Comparison of ENCODE assay signal across 7 mouse cellular contexts in genomic region chr10:80806341-80807056, GRCm38 (mm10). TPM values are rescaled to one million over a fixed set of nuclear protein-coding genes. Genes with fewer than 3 reads are reported as not detected.
DNase-seq lines count a peak whose midpoint lies in the region; ATAC-seq and TF ChIP-seq lines count a peak whose summit lies in the region.

No protein-coding gene starts in this region.

- peaks cover 12% of the 10 kb centered on the region for H3K27me3 ChIP-seq in lung, embryonic 14.5 days (ENCODE audit: insufficient read depth, low read length)
- H3K27me3 ChIP-seq in forebrain, embryonic 12.5 days, result peaks cover 57% of the 10 kb centered on the region
- H3K27me3 ChIP-seq in intestine, embryonic 16.5 days (replicated peaks; ENCODE audit: control insufficient read depth, insufficient read depth, low read length), result 0 out of 2 replicates have a peak, but pooled peaks cover 4% of the 10 kb centered on the region
- H3K27me3 ChIP-seq in neural tube, embryonic 14.5 days (ENCODE audit: control insufficient read depth, insufficient read depth, low read length), result peaks cover 8% of the 10 kb centered on the region

- peaks cover 40% of the 10 kb centered on the region for H3K36me3 ChIP-seq in lung, embryonic 14.5 days (ENCODE audit: insufficient read depth)
- peaks cover 45% of the 10 kb centered on the region for H3K36me3 ChIP-seq in forebrain, embryonic 12.5 days (replicated peaks)
- H3K36me3 ChIP-seq in intestine, embryonic 16.5 days (ENCODE audit: control insufficient read depth, insufficient read depth, low read length), result peaks cover 24% of the 10 kb centered on the region
- H3K36me3 ChIP-seq in neural tube, embryonic 14.5 days (ENCODE audit: control insufficient read depth, insufficient read depth, low read length), result peaks cover 31% of the 10 kb centered on the region

- H3K4me3 ChIP-seq in lung, embryonic 14.5 days (ENCODE audit: low read depth, low read length), result peak overlapping the region; percentile 47
- peak overlapping the region; percentile 52 for H3K4me3 ChIP-seq in forebrain, embryonic 12.5 days (replicated peaks)
- H3K4me3 ChIP-seq in intestine, embryonic 16.5 days (ENCODE audit: low read length), result peak overlapping the region; percentile 55
- H3K4me3 ChIP-seq in neural tube, embryonic 14.5 days (ENCODE audit: low read depth, low read length), result peak overlapping the region; percentile 48

- no peaks in the 10 kb centered on the region for H3K9me3 ChIP-seq in lung, embryonic 14.5 days (ENCODE audit: low read depth, low read length)
- H3K9me3 ChIP-seq in forebrain, embryonic 12.5 days, result no peaks in the 10 kb centered on the region
- no peaks in the 10 kb centered on the region for H3K9me3 ChIP-seq in intestine, embryonic 16.5 days (ENCODE audit: control insufficient read depth, low read length)
- H3K9me3 ChIP-seq in neural tube, embryonic 14.5 days (ENCODE audit: control insufficient read depth, low read length), result no peaks in the 10 kb centered on the region

- DNase-seq in lung, embryonic 14.5 days, result no peak
- DNase-seq in lung, postnatal 14 days, result no peak
- DNase-seq in adrenal gland, postnatal 25 days, result no peak
- DNase-seq in kidney, adult 8-10 months, result no peak

- H3K9ac ChIP-seq in lung, embryonic 14.5 days, result peak overlapping the region; percentile 60
- H3K9ac ChIP-seq in forebrain, embryonic 12.5 days, result peak overlapping the region; percentile 66
- H3K9ac ChIP-seq in intestine, embryonic 16.5 days (ENCODE audit: low read depth, low read length), result peak overlapping the region; percentile 79
- H3K9ac ChIP-seq in neural tube, embryonic 14.5 days (replicated peaks; ENCODE audit: low read depth, low read length), result peak overlapping the region; percentile 71

- WGBS in lung, embryonic 14.5 days, result 35% methylated on average over 34 of the region's 34 CpGs
- WGBS in forebrain, embryonic 12.5 days, result 44% methylated on average over 34 of the region's 34 CpGs
- WGBS in intestine, embryonic 16.5 days, result 51% methylated on average over 34 of the region's 34 CpGs
- 41% methylated on average over 34 of the region's 34 CpGs for WGBS in neural tube, embryonic 14.5 days

- no peak for TF ChIP-seq CTCF in lung, embryonic 14.5 days (IDR thresholded peaks at IDR 0.05; ENCODE audit: low read depth)

- H3K4me2 ChIP-seq in lung, embryonic 14.5 days, result peak overlapping the region; percentile 91
- H3K4me2 ChIP-seq in forebrain, embryonic 12.5 days, result peak overlapping the region; percentile 95
- peak overlapping the region; percentile 96 for H3K4me2 ChIP-seq in intestine, embryonic 16.5 days (ENCODE audit: low read depth, low read length)
- H3K4me2 ChIP-seq in neural tube, embryonic 14.5 days (ENCODE audit: low read depth, low read length), result peak overlapping the region; percentile 96

- ATAC-seq in lung, embryonic 14.5 days (ENCODE audit: insufficient read depth), result 0 out of 2 replicates have a peak, but pooled peaks have one; percentile 3
- peak; percentile 13; the same call in 1 of the 2 replicates for ATAC-seq in forebrain, embryonic 12.5 days (ENCODE audit: low FRiP score)
- ATAC-seq in intestine, embryonic 16.5 days, result peak; percentile 19; the same call in 1 of the 2 replicates
- no peak for ATAC-seq in neural tube, embryonic 14.5 days (ENCODE audit: low read depth)

- H3K27ac ChIP-seq in lung, embryonic 14.5 days (ENCODE audit: low read depth), result peak overlapping the region; percentile 87
- peak overlapping the region; percentile 75 for H3K27ac ChIP-seq in forebrain, embryonic 12.5 days
- peak overlapping the region; percentile 63 for H3K27ac ChIP-seq in intestine, embryonic 16.5 days (ENCODE audit: low read length)
- H3K27ac ChIP-seq in neural tube, embryonic 14.5 days (ENCODE audit: low read depth, low read length), result peak overlapping the region; percentile 90

- peaks cover 19% of the 10 kb centered on the region for H3K4me1 ChIP-seq in lung, embryonic 14.5 days (ENCODE audit: insufficient read depth)
- H3K4me1 ChIP-seq in forebrain, embryonic 12.5 days, result peaks cover 47% of the 10 kb centered on the region
- peaks cover 31% of the 10 kb centered on the region for H3K4me1 ChIP-seq in intestine, embryonic 16.5 days (ENCODE audit: control insufficient read depth, insufficient read depth, low read length)
- peaks cover 17% of the 10 kb centered on the region for H3K4me1 ChIP-seq in neural tube, embryonic 14.5 days (ENCODE audit: control insufficient read depth, insufficient read depth, low read length)

RNA-seq across cellular contexts. Expression of gene Amh, which starts 1.5 kb away (rescaled TPM):
- polyA plus RNA-seq in lung, embryonic 14.5 days (2014; fragmentation: Nextera tagmentation; extraction: Ambion mirVana), result 0.11 and 0.14 TPM in 2 replicates
- polyA plus RNA-seq in forebrain, embryonic 12.5 days (2016; fragmentation: Nextera tagmentation; extraction: Ambion mirVana), result 0.15 TPM in 1 of 2 replicates, not detected in the other
- 0.07 and 0.10 TPM in 2 replicates for polyA plus RNA-seq in intestine, embryonic 16.5 days (2015; fragmentation: Nextera tagmentation; extraction: Ambion mirVana)
- 0.15 and 0.16 TPM in 2 replicates for polyA plus RNA-seq in neural tube, embryonic 14.5 days (2014; fragmentation: Nextera tagmentation; extraction: Ambion mirVana)
- 0.79 and 0.90 TPM in 2 replicates for total RNA-seq in adrenal gland, postnatal 25 days (2021)

RNA-seq across cellular contexts. Expression of gene Jsrp1, which starts 6.8 kb away (rescaled TPM):
- 0.93 and 0.97 TPM in 2 replicates for polyA plus RNA-seq in lung, embryonic 14.5 days (2014; fragmentation: Nextera tagmentation; extraction: Ambion mirVana)
- 0.27 and 0.36 TPM in 2 replicates for polyA plus RNA-seq in forebrain, embryonic 12.5 days (2016; fragmentation: Nextera tagmentation; extraction: Ambion mirVana)
- polyA plus RNA-seq in intestine, embryonic 16.5 days (2015; fragmentation: Nextera tagmentation; extraction: Ambion mirVana), result 0.70 and 0.82 TPM in 2 replicates
- 0.74 and 0.86 TPM in 2 replicates for polyA plus RNA-seq in neural tube, embryonic 14.5 days (2014; fragmentation: Nextera tagmentation; extraction: Ambion mirVana)
- total RNA-seq in adrenal gland, postnatal 25 days (2021), result 6.7 and 8.7 TPM in 2 replicates

RNA-seq across cellular contexts. Expression of gene Plekhj1, which starts 8.1 kb away (rescaled TPM):
- 113 and 121 TPM in 2 replicates for polyA plus RNA-seq in lung, embryonic 14.5 days (2014; fragmentation: Nextera tagmentation; extraction: Ambion mirVana)
- 152 and 156 TPM in 2 replicates for polyA plus RNA-seq in forebrain, embryonic 12.5 days (2016; fragmentation: Nextera tagmentation; extraction: Ambion mirVana)
- polyA plus RNA-seq in intestine, embryonic 16.5 days (2015; fragmentation: Nextera tagmentation; extraction: Ambion mirVana), result 120 and 135 TPM in 2 replicates
- polyA plus RNA-seq in neural tube, embryonic 14.5 days (2014; fragmentation: Nextera tagmentation; extraction: Ambion mirVana), result 126 and 127 TPM in 2 replicates
- total RNA-seq in adrenal gland, postnatal 25 days (2021), result 114 and 132 TPM in 2 replicates

RNA-seq across cellular contexts. Expression of gene Sf3a2, which starts 8.5 kb away (rescaled TPM):
- 97.2 and 98.4 TPM in 2 replicates for polyA plus RNA-seq in lung, embryonic 14.5 days (2014; fragmentation: Nextera tagmentation; extraction: Ambion mirVana)
- polyA plus RNA-seq in forebrain, embryonic 12.5 days (2016; fragmentation: Nextera tagmentation; extraction: Ambion mirVana), result 77.1 and 89.4 TPM in 2 replicates
- polyA plus RNA-seq in intestine, embryonic 16.5 days (2015; fragmentation: Nextera tagmentation; extraction: Ambion mirVana), result 62.3 and 63.0 TPM in 2 replicates
- polyA plus RNA-seq in neural tube, embryonic 14.5 days (2014; fragmentation: Nextera tagmentation; extraction: Ambion mirVana), result 63.3 and 66.8 TPM in 2 replicates
- 56.7 and 60.1 TPM in 2 replicates for total RNA-seq in adrenal gland, postnatal 25 days (2021)

RNA-seq across cellular contexts. Expression of gene Oaz1, which starts 20.0 kb away (rescaled TPM):
- 1,866 and 1,984 TPM in 2 replicates for polyA plus RNA-seq in lung, embryonic 14.5 days (2014; fragmentation: Nextera tagmentation; extraction: Ambion mirVana)
- 1,463 and 1,490 TPM in 2 replicates for polyA plus RNA-seq in forebrain, embryonic 12.5 days (2016; fragmentation: Nextera tagmentation; extraction: Ambion mirVana)
- polyA plus RNA-seq in intestine, embryonic 16.5 days (2015; fragmentation: Nextera tagmentation; extraction: Ambion mirVana), result 1,610 and 1,714 TPM in 2 replicates
- 1,177 and 1,236 TPM in 2 replicates for polyA plus RNA-seq in neural tube, embryonic 14.5 days (2014; fragmentation: Nextera tagmentation; extraction: Ambion mirVana)
- total RNA-seq in adrenal gland, postnatal 25 days (2021), result 742 and 955 TPM in 2 replicates
